Mouse (Mus musculus) olfactory bulb, adult 2 months (tissue): ENCODE measurements around the gene Sh2d5.

ENCODE experiments used
- CTCF ChIP-seq: fragments of 200-500 bp; IDR thresholded peaks from 2 replicates; pipeline ENCODE4 v1.5.1; 2012; ENCODE audit warnings: low read depth, mild to moderate bottlenecking, low read length, moderate library complexity; ENCODE audit not compliant: insufficient read depth
- POLR2A ChIP-seq: fragments of 200-500 bp; IDR thresholded peaks from 2 replicates; pipeline ENCODE4 v1.6.1; 2012; ENCODE audit warnings: mild to moderate bottlenecking, low read depth, low read length, moderate library complexity; ENCODE audit not compliant: insufficient read depth

DNA sequence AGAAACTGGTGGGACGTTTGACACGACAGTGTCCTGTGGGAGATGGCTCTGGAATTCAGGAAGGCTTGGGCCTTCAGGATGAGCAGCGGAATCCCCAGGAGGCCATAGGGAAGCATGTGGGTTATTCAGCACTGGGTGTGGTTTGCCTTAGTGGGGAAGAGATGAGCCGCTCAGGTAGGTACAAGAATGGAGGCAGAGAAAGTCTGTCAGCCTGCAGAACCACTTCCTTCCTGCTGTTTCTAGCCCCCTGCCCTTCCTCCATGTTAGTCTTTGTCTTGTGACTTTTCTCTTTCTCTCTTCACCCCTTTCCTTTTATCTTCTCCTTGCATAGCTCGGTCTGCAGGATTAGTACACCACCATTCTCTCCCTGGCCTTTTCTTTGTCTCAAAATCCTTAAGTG lies 27.8 kb upstream of the Sh2d5 start:
- TF ChIP-seq CTCF, result no peak
- no peak for TF ChIP-seq POLR2A
